Mouse (Mus musculus) stomach, postnatal 0 days (tissue): ENCODE data around the gene Tgfb1i1.

ENCODE experiments used
- CTCF ChIP-seq: IDR thresholded peaks from 2 replicates; pipeline ENCODE4 v1.5.1; 2016; ENCODE audit warnings: antibody characterized with exemption, low read depth, mild to moderate bottlenecking, moderate library complexity
- EP300 ChIP-seq: optimal IDR thresholded peaks from 2 replicates; pipeline ENCODE3; 2016; ENCODE audit warnings: antibody characterized with exemption

- TF ChIP-seq CTCF = no peak
- no peak for TF ChIP-seq EP300
Measured at GRCm38 (mm10) chr7:128304198-128304597, 57.6 kb downstream of the Tgfb1i1 start.
